Mouse (Mus musculus): ENCODE data around the gene Crybb2.

The Crybb2 gene

GRCm38 (mm10) chr5:113090750-113091149 is 20.8 kb upstream of the Crybb2 start:
- no peak for DNase-seq (ENCODE audit: low spot score in 2 of 2)

- no peak for DNase-seq (ENCODE audit: low spot score in 2 of 2)
Measured at GRCm38 (mm10) chr5:113090077-113090690, 20.3 kb upstream of the Crybb2 start.

DNA sequence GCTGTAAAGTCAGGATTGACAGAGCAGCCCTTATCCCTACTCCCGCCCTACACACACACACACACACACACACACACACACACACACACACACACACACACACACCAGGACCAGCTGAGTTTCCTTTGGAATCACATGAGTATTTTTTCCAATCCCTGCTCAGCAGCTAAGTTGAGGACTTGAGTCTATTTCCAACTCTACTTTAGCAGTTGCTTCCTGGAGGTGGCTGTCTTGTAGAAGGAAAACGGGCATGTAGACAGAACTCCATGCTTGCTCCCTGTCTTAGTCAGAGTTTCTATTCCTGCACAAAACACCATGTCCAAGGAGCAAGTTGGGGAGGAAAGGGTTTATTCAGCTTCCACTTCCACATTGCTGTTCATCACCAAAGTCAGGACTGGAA is 17.5 kb upstream of the Crybb2 start:
- DNase-seq (ENCODE audit: low spot score in 2 of 2) = no peak

DNA sequence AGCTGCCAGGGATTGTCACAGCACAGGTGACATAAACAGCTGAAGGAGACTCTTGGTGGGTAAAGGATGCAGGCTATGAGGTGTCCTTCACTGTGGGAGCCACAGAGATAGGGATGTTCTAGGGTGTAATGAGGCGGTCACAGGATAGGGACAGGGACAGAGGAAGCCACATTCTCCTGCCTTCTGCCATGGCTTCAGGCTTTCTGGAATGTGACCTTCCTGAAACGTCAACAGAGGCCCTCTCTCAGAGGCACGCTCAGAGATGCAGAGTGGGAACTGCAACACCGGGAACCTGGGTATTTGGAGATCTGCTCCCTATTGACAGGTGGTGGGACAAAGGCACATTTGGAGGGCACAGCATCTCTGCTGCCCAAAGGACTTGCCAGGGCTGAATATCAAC is 17.1 kb upstream of the Crybb2 start:
- DNase-seq (ENCODE audit: low spot score in 2 of 2) = no peak

- no peak for DNase-seq (ENCODE audit: low spot score in 2 of 2)
Measured at GRCm38 (mm10) chr5:113086439-113086838, 16.5 kb upstream of the Crybb2 start.

GRCm38 (mm10) chr5:113085931-113086330 is 16.0 kb upstream of the Crybb2 start:
- no peak for DNase-seq (ENCODE audit: low spot score in 2 of 2)

GRCm38 (mm10) chr5:113084309-113084708 is 14.4 kb upstream of the Crybb2 start:
- no peak for DNase-seq (ENCODE audit: low spot score in 2 of 2)

DNA sequence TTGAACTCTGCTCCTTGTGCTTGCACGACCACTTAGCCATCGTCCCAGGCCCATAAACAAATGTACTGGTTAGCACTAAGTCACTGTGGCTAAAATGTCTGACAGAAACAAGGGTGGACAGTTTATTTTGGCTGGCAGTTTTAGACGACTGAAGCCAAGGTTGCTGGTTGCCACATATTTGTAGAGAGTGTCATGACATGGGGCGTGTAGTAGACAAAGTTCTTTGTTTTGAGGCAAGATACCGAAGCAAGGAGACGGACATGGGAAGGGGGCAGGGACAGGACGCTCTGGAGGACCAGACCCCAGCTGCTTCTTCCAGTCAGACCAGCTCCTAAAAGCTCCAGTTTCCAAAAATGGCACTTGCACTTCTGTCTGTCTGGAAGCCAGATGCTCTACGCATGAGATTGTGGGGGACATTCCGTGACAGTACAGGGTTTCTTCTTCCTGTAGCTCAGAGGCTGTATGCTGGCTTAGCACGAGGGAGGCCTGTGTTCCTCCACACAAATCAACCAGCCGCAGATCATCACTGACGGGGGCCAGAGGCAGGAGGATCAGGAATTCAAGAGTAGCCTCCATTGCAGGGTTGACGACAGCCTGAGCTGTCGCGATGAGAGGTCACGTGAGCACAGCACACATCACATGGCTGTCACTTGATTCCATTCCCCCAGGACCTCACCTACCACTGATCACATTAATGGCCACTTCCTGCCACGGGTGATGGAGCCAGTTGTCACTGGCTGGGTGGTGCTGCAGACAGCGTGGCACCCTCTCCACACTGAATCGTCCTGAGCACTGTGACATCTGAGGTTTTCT is 12.6 kb upstream of the Crybb2 start:
- no peak for DNase-seq (ENCODE audit: low spot score in 2 of 2)

DNA sequence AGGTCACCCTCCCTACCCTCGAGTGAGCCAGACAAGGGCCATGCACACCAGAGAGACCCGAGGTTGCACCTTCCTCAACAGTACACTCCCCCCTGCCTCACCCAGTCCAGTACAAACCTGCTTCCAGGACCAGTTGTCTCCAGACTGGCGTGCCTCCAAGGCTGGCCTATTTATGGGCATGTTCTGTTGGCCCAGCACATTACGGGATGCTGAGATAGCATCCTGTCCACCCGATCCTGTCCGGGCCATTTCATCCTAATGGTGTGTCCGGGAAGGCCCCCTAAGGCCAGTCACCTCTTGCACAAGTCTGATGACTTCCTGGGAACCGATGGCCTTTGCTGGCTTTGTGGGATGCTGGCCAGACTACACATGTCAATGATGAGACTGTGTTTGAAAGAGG is 11.5 kb upstream of the Crybb2 start, which contains the start of gene Crybb3:
Gene Crybb3, minus strand, starts transcription at position 146 of the 400 bp plus-strand sequence.
- DNase-seq (ENCODE audit: low spot score in 2 of 2) = no peak

DNA sequence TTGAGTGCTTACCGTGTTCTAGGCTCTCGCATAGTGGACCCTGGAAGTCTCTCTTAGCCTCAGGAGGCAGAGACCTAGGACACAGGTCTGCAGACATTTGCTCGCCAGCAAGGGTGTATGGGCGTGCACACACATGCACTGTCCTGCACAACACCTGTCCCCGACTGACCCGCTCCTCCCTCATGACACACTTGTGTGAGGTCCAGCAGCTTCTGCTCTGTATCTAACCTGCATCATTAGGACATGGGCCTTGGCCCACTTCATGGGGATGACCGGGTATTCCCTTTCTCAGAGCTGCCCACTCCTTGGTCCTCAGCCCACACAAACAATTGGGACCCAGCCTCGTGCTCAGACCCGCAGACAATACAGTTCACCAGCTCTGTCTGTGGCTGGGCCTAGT is 11.1 kb upstream of the Crybb2 start:
- DNase-seq (ENCODE audit: low spot score in 2 of 2) = no peak

DNA sequence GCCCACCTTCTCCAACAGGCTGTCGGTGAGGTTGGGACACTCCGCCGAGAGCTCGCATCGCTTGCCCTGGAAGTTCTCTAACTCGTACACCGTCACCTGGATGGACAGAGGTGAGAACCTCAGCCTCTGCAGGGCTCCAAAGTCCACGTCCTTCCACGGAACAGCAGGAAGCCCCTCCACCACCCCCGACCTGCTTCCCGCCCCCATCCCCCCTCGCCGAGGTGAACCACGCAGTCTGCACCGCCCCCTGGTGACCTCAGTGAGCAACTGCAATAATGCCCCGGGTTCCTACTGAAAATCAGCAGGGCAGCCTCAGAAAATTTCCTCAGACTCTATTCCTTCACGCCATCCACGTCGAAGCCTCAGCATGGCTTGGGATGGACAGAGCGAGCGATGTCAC is 9.9 kb upstream of the Crybb2 start:
- no peak for DNase-seq (ENCODE audit: low spot score in 2 of 2)

- DNase-seq (ENCODE audit: low spot score in 2 of 2) = no peak
Measured at GRCm38 (mm10) chr5:113078686-113079085, 8.8 kb upstream of the Crybb2 start.

DNA sequence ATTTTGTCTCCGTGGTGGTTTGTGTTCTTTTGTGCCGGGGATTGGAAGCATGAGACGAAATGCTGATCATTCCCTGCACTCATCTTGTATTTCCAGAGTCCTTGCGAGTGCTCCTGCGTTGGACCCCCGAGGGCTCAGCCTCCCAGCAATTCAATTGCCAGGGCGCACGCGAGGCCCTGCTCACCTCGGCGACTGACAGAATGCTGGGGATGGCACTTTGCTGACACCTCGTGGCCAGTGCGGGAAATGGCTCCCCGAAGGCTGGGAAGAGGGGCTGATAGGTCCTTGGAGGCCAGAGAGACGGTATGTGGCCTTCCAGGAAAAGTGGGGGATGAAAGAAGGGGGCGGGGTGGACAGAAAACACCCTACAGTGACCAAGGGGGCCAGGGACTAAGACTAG is 15.6 kb downstream of the Crybb2 start:
- DNase-seq (ENCODE audit: low spot score in 2 of 2) = peak; percentile 81 to 92

GRCm38 (mm10) chr5:113050581-113051185 is 19.2 kb downstream of the Crybb2 start:
- peak in 1 of 2 experiments; percentile 8 for DNase-seq (ENCODE audit: low spot score in 2 of 2)

DNA sequence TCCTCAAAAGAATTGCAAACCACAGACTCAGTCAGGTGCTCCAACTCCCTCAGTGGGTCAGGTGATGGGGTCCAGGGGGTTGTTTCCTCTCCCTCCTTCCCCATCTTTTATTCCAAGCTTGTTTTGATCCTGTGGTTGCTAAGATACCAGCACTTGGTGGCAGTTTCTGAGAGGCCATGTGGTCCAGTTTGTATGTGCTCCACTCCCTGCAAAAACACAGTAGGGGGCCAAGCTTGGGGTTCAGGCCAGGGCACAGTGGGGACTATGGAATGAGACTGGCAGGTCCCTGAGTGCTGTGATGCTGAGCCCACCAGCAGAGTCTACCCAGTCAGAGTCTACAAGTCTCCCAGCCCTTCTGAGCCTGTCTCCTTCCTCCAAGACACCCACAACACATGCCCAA is 20.0 kb downstream of the Crybb2 start:
- peak in 1 of 2 experiments; percentile 24 for DNase-seq (ENCODE audit: low spot score in 2 of 2)

- DNase-seq (ENCODE audit: low spot score in 2 of 2) = peak in 1 of 2 experiments; percentile 44
Measured at GRCm38 (mm10) chr5:113045511-113046273, 24.2 kb downstream of the Crybb2 start.

DNA sequence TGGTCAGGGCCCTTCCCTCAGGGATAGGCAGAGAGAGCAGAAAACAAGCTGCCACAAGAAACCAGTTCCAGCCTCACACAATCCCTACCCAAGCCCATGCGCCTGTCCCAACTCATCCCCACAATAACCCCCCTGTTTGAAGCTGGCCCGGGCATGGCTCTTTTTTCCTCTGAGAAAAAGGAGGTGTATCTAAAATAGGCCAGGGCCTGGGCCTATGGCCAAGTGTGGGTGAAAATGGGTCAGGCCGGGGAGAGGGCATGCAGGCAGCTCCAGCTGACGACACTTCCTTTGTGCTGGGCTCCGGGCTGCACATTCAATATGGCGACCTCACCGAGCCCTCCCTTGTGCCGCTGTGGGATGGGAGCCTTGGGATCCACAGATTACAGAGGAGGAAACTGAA is 26.4 kb downstream of the Crybb2 start:
- peak; percentile 41 to 58 for DNase-seq (ENCODE audit: low spot score in 2 of 2)

DNA sequence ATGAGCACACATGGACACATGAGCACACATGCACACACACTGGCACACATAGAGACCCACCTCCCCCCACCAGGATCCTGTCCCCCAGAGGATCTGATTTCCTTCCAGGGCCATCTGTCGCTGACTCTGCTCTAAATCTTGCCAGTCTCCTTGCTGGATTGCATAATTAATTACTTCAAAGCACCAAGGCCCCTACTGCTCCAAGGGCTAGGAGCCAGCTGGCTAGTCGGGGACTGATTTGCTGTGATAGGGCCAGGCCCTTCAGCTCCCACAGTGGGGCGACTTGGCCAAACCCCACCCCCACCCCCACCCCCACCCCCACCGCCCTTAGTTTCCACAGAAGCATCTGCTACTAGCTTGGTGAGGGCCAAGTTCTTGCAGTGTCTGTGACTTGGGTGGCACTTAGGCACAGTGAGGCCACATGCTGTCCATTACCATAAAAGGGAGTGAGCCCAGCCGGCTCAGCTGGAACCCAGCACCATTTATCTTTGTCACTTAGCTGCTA is 28.3 kb downstream of the Crybb2 start:
- peak; percentile 54 to 74 for DNase-seq (ENCODE audit: low spot score in 2 of 2)

DNA sequence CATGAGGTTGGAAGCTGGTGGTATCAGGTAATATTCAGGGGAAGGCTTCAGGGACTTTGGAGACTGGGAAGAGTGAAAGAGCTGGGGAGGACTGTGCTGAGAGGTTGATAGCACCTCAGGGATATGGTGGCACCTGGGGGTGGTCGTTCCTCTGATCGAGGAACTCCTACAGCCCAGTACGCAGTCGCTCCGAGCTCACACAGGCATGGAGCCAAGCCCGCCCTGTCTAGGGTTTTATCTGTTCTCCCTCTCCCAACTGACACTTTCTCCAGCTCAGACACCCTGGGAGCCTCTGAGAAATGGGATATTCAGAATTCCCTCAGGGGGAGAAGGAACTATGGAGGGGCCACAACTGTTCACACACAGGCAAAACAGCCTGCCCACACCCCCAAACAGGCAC is 29.1 kb downstream of the Crybb2 start:
- no peak for DNase-seq (ENCODE audit: low spot score in 2 of 2)

DNA sequence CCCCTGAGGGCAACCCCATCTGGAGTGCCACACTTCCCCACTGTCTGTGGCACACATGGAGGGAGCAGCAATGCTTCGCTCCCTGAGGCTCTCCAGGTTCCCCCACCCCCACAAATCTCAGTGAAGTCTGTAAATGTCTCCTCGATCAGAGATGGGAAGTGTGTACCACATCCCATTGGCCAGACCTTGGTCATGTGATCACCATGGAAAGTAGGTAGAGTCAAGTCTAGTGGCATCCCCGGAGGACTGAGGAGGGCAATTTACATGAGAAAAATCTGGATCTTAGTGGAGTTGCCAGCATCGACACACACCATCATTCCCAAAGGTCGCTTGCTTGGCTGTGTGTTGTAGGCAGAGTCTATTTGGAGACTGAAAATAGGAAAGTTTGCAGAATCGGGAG is 31.3 kb downstream of the Crybb2 start:
- DNase-seq (ENCODE audit: low spot score in 2 of 2) = no peak

DNA sequence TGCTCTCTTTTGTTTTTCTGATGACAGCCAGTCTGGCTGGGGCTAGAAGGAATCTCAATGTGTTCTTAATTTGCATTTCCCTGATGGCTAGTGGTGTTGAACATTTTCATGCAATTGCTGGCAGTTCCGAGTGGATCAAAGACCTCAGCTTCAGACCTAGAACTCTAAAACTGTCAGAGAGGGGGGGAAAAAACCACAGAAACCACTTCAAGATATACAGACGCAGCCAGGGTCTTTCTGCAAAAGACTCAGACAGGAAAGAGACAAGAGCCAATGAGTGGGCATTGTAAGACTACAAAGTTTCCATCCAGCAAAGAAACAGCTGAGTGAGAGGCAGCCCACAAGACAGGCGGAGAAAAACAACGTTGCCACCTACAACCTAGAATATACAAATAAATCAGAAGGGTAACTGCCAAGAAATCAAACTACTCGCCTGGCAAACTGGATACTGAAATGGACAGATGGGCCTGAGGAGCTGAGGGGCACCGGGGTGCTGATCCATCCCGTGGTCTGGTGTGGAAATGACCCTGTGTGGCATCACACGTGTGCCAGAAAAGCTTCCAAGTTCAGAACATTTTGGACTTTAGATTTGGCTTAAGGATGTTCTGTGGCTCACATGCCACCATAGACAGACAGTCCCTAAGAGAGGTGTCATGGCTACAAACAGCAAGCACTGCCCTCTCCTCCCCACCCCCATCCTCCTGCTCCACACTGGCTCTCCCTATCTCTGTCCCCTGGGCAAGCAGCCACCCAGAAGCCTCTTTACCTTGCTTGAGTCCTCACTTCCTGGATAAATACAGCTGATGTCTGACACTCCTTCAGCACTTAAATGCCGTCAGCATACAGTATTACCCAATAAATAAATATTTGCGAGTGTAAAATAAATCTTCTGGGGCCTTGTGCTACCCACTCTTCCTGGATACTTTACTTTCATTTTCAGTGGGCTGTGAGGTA is 34.5 kb downstream of the Crybb2 start:
- no peak for DNase-seq (ENCODE audit: low spot score in 2 of 2)
